Mouse (Mus musculus) hindbrain, embryonic 13.5 days (tissue): ENCODE data around the gene Fkbp5. TPM values are rescaled to one million over a fixed set of nuclear protein-coding genes. Genes with fewer than 3 reads are reported as not detected.
A peak's percentile ranks its signal among the peaks of the same experiment; 100 is the strongest.

Source experiments
- ATAC-seq: fragments of 200-750 bp; cut with Nextera tagmentation; 2 replicates; pipeline ENCODE4 v1.8.0; 2017; ENCODE audit warnings: moderate TSS enrichment; ENCODE audit not compliant: low FRiP score
- H3K27ac ChIP-seq: fragments of 300-500 bp; sonication (generic); 2 replicates; pipeline ENCODE4 v1.5.1; 2015; ENCODE audit warnings: inconsistent platforms, mild to moderate bottlenecking, moderate library complexity
- H3K27me3 ChIP-seq: fragments of 300-500 bp; sonication (generic); 2 replicates; pipeline ENCODE4 v1.6.1; 2015; ENCODE audit warnings: mild to moderate bottlenecking, inconsistent platforms
- H3K36me3 ChIP-seq: fragments of 300-500 bp; sonication (generic); 2 replicates; pipeline ENCODE4 v1.6.1; 2015; ENCODE audit warnings: mild to moderate bottlenecking, inconsistent platforms
- H3K4me1 ChIP-seq: fragments of 300-500 bp; sonication (generic); replicated peaks from 2 replicates; pipeline ENCODE4 v1.6.1; 2015; ENCODE audit warnings: inconsistent platforms
- H3K4me2 ChIP-seq: fragments of 300-500 bp; sonication (generic); 2 replicates; pipeline ENCODE4 v1.6.1; 2015; ENCODE audit warnings: inconsistent platforms, mild to moderate bottlenecking, moderate library complexity
- H3K4me3 ChIP-seq: fragments of 300-500 bp; sonication (generic); 2 replicates; pipeline ENCODE4 v1.5.1; 2015; ENCODE audit warnings: mild to moderate bottlenecking, inconsistent platforms
- H3K9ac ChIP-seq: fragments of 300-500 bp; sonication (generic); 2 replicates; pipeline ENCODE4 v1.6.1; 2015; ENCODE audit warnings: mild to moderate bottlenecking, inconsistent platforms
- H3K9me3 ChIP-seq: fragments of 300-500 bp; sonication (generic); 2 replicates; pipeline ENCODE4 v1.6.1; 2016; ENCODE audit warnings: inconsistent platforms
- WGBS: fragments of 180-500 bp; shearing (Covaris S2); methylation state at CpG from one replicate; pipeline ENCODE4 v1.1.7; 2015; 5-methylcytosine and 5-hydroxymethylcytosine counted together
- polyA plus RNA-seq: library from polyadenylated mRNA; unstranded; fragments of >200 nt; fragmentation: Nextera tagmentation; extraction: Ambion mirVana; gene quantifications from 2 replicates; pipeline ENCODE4 v1.2.1, GENCODE M21; 2015

Gene Fkbp5
- polyA plus RNA-seq, 1 experiment from 2014 or later = 24.8 TPM

- ATAC-seq = no peak
- WGBS = 66% methylated on average over 7 of the region's 7 CpGs
- no peak overlapping the region for H3K4me3 ChIP-seq
- no peaks in the 10 kb centered on the region for H3K9me3 ChIP-seq
- H3K9ac ChIP-seq = no peak overlapping the region
- H3K36me3 ChIP-seq = no peaks in the 10 kb centered on the region
- no peak overlapping the region for H3K4me2 ChIP-seq
- H3K27ac ChIP-seq = no peak overlapping the region
- H3K4me1 ChIP-seq = peaks cover 20% of the 10 kb centered on the region
- H3K27me3 ChIP-seq = no peaks in the 10 kb centered on the region
These were observed 28.9 kb downstream of the Fkbp5 start for GRCm38 (mm10) chr17:28488258-28489013.

GRCm38 (mm10) chr17:28487584-28488257, 29.6 kb downstream of the Fkbp5 start:
- WGBS = 90% methylated on average over 18 of the region's 18 CpGs
- Histone ChIP-seq H3K9me3 (no peaks in the 10 kb centered on the region), H3K4me1 (peaks cover 20% of the 10 kb centered on the region), H3K36me3 (no peaks in the 10 kb centered on the region), H3K9ac (no peak overlapping the region), H3K4me2 (no peak overlapping the region), H3K27me3 (no peaks in the 10 kb centered on the region), H3K4me3 (no peak overlapping the region), H3K27ac (no peak overlapping the region)
- ATAC-seq = no peak

DNA sequence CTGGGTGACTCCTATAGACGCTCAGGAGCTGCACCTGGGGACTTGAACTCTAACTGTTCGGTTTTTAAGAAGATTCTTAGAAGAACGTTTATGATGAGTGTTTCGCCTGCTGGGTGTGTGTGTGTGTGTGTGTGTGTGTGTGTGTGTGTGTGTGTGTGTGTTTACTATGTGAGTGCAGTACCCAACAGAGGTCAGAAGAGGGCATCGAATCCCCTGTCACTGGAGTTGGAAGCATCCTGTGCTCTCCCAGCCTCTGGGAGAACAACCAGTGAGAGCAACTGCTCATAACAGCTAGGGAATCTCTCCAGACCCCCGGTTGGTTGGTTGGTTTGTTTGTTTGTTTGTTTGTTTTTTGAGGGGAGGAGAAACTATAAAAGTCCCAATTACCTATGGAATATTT, 30.6 kb downstream of the Fkbp5 start:
- WGBS = 76% methylated on average over 6 of the region's 6 CpGs
- Histone ChIP-seq H3K9ac (no peak overlapping the region), H3K9me3 (no peaks in the 10 kb centered on the region), H3K36me3 (no peaks in the 10 kb centered on the region), H3K27me3 (no peaks in the 10 kb centered on the region), H3K4me2 (peak overlapping the region; percentile 76), H3K27ac (no peak overlapping the region; the same call in 1 of the 2 replicates), H3K4me1 (peaks cover 19% of the 10 kb centered on the region), H3K4me3 (peak overlapping the region; percentile 86)
- no peak; the same call in 1 of the 2 replicates for ATAC-seq

DNA sequence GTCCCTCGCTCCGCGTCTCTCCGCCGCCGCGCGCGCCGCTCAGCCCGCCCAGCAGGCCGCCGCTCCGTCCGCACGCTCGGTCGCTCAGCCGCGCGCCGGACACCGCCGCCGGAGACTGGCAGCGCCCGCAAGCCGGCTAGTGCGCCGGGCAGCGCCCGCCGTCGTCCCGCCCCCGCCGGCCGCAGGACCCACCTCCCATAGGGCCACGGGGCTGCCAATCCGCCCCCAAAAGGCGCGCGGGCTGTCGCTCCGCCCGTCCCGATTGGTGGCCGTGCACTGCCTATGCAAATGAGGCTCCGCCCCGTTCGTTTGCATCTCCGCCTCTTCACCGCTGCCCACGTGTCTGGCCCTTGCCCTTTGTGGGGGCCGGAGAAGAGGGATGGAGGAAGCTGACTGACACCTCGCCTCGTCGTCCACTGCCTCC, 31.3 kb downstream of the Fkbp5 start:
- WGBS = 0% methylated on average over 44 of the region's 58 CpGs
- Histone ChIP-seq H3K27ac (peak overlapping the region; percentile 93), H3K9me3 (no peaks in the 10 kb centered on the region), H3K4me1 (peaks cover 12% of the 10 kb centered on the region), H3K9ac (peak overlapping the region; percentile 84), H3K4me3 (peak overlapping the region; percentile 86), H3K36me3 (no peaks in the 10 kb centered on the region), H3K4me2 (peak overlapping the region; percentile 76), H3K27me3 (no peaks in the 10 kb centered on the region)
- ATAC-seq = peak; percentile 98

DNA sequence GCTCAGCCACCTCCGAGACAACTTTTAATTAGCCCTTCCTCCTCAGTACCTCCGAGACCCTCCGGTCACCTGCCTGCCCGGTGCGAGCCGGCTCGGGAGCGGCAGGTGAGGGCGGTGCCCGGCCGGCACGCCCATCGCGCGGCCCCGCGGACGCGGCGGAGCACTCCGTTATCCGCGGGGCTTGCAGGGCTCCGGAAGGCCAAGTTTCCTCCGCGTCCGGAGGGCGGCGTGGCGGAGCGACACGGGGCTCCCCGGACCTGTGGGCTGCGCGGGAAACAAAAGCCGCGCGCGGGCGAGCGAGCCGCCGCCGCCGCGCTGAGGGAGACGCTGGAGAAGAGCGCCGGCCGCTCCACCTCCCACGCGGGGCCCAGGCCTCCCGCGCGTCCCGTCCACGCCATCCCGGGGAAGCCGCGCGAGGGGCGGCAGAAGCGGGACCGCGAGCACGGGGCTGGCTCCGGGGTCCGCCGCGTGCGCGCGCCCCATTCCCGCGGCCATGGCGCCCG, 31.8 kb downstream of the Fkbp5 start:
- H3K27me3 ChIP-seq = no peaks in the 10 kb centered on the region
- H3K9ac ChIP-seq = peak overlapping the region; percentile 84
- peak overlapping the region; percentile 93 for H3K27ac ChIP-seq
- H3K4me1 ChIP-seq = peaks cover 12% of the 10 kb centered on the region
- peak; percentile 76 for ATAC-seq
- peak overlapping the region; percentile 76 for H3K4me2 ChIP-seq
- WGBS = under 1% methylated on average over 73 of the region's 77 CpGs
- H3K9me3 ChIP-seq = no peaks in the 10 kb centered on the region
- no peaks in the 10 kb centered on the region for H3K36me3 ChIP-seq
- H3K4me3 ChIP-seq = peak overlapping the region; percentile 86

DNA sequence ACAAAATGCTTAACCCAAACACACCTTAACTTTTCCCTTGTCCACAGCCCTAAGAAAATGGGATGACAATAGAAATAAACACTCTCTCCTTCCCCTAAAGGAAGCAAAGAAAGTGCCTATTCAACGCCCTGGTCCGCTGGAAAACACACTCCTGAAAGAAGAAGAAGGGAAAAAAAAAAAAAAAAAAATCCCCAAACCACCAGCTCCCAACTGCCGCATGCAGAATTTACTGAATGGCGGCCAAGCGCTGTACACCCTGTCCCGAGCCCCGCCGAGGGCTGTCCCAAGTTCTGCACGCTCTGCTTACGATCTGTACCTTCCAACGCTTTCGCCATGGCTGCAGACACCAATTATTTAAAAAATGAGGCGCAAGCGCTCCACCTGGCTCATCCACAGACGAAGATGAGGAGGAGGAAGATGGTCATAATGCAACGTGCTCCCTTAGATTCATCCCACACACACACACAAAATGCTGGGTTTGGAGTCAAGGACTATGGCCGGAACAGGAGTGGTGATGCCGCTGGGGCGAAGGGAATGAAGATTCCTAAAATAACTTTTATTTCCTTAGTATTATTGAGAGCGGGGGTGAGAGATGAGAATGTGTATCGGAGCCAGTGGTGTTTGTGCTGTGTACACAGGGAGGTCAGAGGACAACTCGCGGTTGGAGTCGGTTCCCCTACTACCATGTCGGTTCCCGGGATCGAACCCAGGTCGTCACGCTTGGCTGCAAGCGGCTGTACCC, 32.5 kb downstream of the Fkbp5 start:
- H3K4me2 ChIP-seq = peak overlapping the region; percentile 76
- WGBS = 5% methylated on average over 30 of the region's 30 CpGs
- H3K9me3 ChIP-seq = no peaks in the 10 kb centered on the region
- no peaks in the 10 kb centered on the region for H3K36me3 ChIP-seq
- H3K27ac ChIP-seq = peak overlapping the region; percentile 93
- no peak for ATAC-seq
- H3K4me1 ChIP-seq = peaks cover 12% of the 10 kb centered on the region
- H3K27me3 ChIP-seq = no peaks in the 10 kb centered on the region
- H3K9ac ChIP-seq = peak overlapping the region; percentile 84
- peak overlapping the region; percentile 86 for H3K4me3 ChIP-seq

DNA sequence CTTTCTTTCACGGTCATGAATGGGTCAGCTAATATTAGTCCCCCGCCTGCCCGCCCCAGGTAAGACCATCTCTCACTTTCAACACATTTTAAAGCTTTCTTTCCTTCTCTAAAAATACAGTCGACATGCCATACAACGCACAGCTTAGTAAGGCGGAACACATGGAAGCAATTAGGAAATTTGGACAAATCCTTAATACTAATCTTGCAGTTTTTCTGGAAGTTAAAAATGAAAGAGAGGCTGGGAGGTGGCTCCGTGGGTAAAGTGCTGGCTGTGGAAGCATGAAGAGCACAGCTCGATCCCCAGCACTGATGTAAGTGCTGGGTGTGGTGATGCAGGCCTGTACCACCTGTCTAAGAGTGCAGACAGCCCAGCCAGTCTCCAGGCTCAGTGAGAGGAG, 39.9 kb downstream of the Fkbp5 start:
- Histone ChIP-seq H3K9me3 (no peaks in the 10 kb centered on the region), H3K36me3 (no peaks in the 10 kb centered on the region), H3K4me3 (no peak overlapping the region), H3K4me2 (no peak overlapping the region), H3K4me1 (peaks cover 3% of the 10 kb centered on the region; the same call in 1 of the 2 replicates), H3K9ac (no peak overlapping the region), H3K27me3 (no peaks in the 10 kb centered on the region), H3K27ac (no peak overlapping the region)
- 86% methylated on average over 8 of the region's 8 CpGs for WGBS
- no peak for ATAC-seq

GRCm38 (mm10) chr17:28476441-28476840, 40.9 kb downstream of the Fkbp5 start:
- Histone ChIP-seq H3K4me2 (no peak overlapping the region), H3K4me1 (peaks cover 3% of the 10 kb centered on the region; the same call in 1 of the 2 replicates), H3K27ac (no peak overlapping the region), H3K9ac (no peak overlapping the region), H3K36me3 (no peaks in the 10 kb centered on the region), H3K9me3 (no peaks in the 10 kb centered on the region), H3K27me3 (no peaks in the 10 kb centered on the region), H3K4me3 (no peak overlapping the region)
- ATAC-seq = no peak

- no peak for ATAC-seq
- Histone ChIP-seq H3K27me3 (no peaks in the 10 kb centered on the region), H3K9me3 (no peaks in the 10 kb centered on the region), H3K4me1 (peaks cover 3% of the 10 kb centered on the region; the same call in 1 of the 2 replicates), H3K4me2 (no peak overlapping the region), H3K36me3 (no peaks in the 10 kb centered on the region), H3K9ac (no peak overlapping the region), H3K27ac (no peak overlapping the region), H3K4me3 (no peak overlapping the region)
- 59% methylated on average over 3 of the region's 3 CpGs for whole genome bisulfite sequencing
These were observed 41.6 kb downstream of the Fkbp5 start for GRCm38 (mm10) chr17:28475593-28476325.

DNA sequence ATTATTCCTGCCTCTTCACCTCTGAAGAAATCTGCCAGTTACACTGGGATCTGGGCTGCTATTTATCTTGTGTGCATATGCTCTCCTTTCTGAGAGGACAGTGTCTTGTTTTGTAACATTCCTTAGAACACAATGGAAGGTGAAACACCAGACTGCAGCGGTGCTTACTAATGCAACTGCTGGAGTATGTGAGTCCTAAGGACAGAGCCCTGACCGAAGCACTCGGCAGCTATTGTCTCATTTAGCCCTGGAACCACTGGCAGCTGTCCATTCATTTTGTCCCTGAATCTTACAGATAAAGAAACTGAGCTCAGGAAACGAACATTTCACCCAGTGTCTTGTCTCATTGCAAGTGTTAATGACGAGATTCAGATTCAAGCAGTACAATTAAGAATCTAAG, 44.6 kb downstream of the Fkbp5 start:
- Histone ChIP-seq H3K9me3 (no peaks in the 10 kb centered on the region), H3K4me1 (peaks cover 3% of the 10 kb centered on the region; the same call in 1 of the 2 replicates), H3K9ac (no peak overlapping the region), H3K27ac (no peak overlapping the region), H3K36me3 (no peaks in the 10 kb centered on the region), H3K4me3 (no peak overlapping the region), H3K27me3 (no peaks in the 10 kb centered on the region), H3K4me2 (no peak overlapping the region)
- ATAC-seq = no peak
- 54% methylated on average over 5 of the region's 5 CpGs for WGBS

DNA sequence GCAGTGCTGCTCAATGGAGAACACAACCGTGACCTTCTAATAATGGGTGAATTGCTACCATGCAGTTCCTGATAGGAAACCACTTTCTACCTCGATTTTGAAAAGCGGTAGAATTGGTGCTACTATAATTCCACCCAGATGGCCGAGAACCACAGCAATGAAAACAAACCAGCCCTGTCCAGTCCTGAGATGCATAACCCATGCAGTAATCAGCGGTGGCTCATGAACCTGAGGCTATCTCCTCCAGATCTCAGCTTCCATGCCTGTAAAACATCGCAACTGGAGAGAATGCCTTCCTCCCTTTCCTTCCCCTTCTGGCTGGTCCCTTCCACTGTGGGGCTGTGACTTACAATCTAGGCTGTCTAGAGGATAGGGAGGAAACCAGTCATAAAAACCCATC, 46.5 kb downstream of the Fkbp5 start:
- Histone ChIP-seq H3K36me3 (no peaks in the 10 kb centered on the region), H3K4me1 (no peaks in the 10 kb centered on the region; the same call in 1 of the 2 replicates), H3K9me3 (no peaks in the 10 kb centered on the region), H3K4me3 (no peak overlapping the region), H3K27ac (no peak overlapping the region), H3K9ac (no peak overlapping the region), H3K27me3 (no peaks in the 10 kb centered on the region), H3K4me2 (no peak overlapping the region)
- 74% methylated on average over 6 of the region's 6 CpGs for WGBS
- no peak for ATAC-seq
